Mouse (Mus musculus): ENCODE results near the gene Bcl9. TPM values are rescaled to one million over a fixed set of nuclear protein-coding genes. Genes with fewer than 3 reads are reported as not detected.
A peak's percentile ranks its signal among the peaks of the same experiment; 100 is the strongest.

Gene Bcl9
- polyA plus RNA-seq, 1 experiment from 2014 or later = 19.2 TPM

- Histone ChIP-seq H3K36me3 (ENCODE audit: control insufficient read depth, insufficient read depth, low read length) (peaks cover 8% of the 10 kb centered on the region; the same call in 1 of the 2 replicates), H3K4me1 (replicated peaks; ENCODE audit: control insufficient read depth, insufficient read depth) (no peaks in the 10 kb centered on the region), H3K9ac (ENCODE audit: low read length) (no peak overlapping the region), H3K4me2 (replicated peaks; ENCODE audit: low read depth) (no peak overlapping the region), H3K4me3 (ENCODE audit: low read depth, low read length) (no peak overlapping the region), H3K27me3 (ENCODE audit: control insufficient read depth, insufficient read depth, low read length) (no peaks in the 10 kb centered on the region), H3K9me3 (ENCODE audit: control insufficient read depth, low read length) (no peaks in the 10 kb centered on the region), H3K27ac (replicated peaks) (no peak overlapping the region)
- peak; percentile 42; the same call in 1 of the 2 replicates for ATAC-seq (ENCODE audit: low FRiP score, low TSS enrichment)
- WGBS = 40% methylated on average over 5 of the region's 5 CpGs
- TF ChIP-seq CTCF (IDR thresholded peaks at IDR 0.05; ENCODE audit: low read depth) = peak; percentile 93
- TF ChIP-seq EP300 (optimal IDR thresholded peaks at IDR 0.05) = no peak
- DNase-seq (ENCODE audit: low spot score) = peak; percentile 73
Observed at GRCm38 (mm10) chr3:97201943-97202342, 95.8 kb downstream of the Bcl9 start.

DNA sequence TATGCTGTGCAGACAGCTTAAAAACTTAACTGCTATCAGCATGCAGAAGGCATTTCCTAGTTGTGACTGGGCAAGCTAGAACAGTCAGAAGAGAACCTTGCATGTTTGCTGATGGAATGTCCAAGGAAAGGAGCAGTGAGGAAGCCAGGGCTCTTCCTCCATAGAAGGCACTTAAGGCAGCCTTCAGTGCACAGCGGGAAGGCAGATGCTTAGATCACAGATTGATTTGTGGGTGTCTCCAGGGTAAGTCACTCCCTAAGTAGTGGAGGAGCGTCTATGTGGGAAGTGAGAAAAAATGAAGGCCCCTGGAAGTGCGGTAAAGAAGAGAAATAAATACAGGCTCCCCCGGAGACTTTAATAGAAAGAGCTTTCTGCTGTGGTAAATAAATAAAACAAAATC lies 98.5 kb downstream of the Bcl9 start:
- H3K9ac ChIP-seq (ENCODE audit: low read length) = no peak overlapping the region
- no peak for ATAC-seq (ENCODE audit: low FRiP score, low TSS enrichment)
- DNase-seq (ENCODE audit: low spot score) = no peak
- H3K27ac ChIP-seq (replicated peaks) = no peak overlapping the region
- no peaks in the 10 kb centered on the region for H3K9me3 ChIP-seq (ENCODE audit: control insufficient read depth, low read length)
- no peaks in the 10 kb centered on the region for H3K4me1 ChIP-seq (replicated peaks; ENCODE audit: control insufficient read depth, insufficient read depth)
- no peak overlapping the region for H3K4me2 ChIP-seq (replicated peaks; ENCODE audit: low read depth)
- no peak overlapping the region for H3K4me3 ChIP-seq (ENCODE audit: low read depth, low read length)
- 30% methylated on average over 4 of the region's 4 CpGs for WGBS
- no peaks in the 10 kb centered on the region for H3K27me3 ChIP-seq (ENCODE audit: control insufficient read depth, insufficient read depth, low read length)
- TF ChIP-seq EP300 (optimal IDR thresholded peaks at IDR 0.05) (no peak), CTCF (IDR thresholded peaks at IDR 0.05; ENCODE audit: low read depth) (no peak)
- no peaks in the 10 kb centered on the region for H3K36me3 ChIP-seq (ENCODE audit: control insufficient read depth, insufficient read depth, low read length)

DNA sequence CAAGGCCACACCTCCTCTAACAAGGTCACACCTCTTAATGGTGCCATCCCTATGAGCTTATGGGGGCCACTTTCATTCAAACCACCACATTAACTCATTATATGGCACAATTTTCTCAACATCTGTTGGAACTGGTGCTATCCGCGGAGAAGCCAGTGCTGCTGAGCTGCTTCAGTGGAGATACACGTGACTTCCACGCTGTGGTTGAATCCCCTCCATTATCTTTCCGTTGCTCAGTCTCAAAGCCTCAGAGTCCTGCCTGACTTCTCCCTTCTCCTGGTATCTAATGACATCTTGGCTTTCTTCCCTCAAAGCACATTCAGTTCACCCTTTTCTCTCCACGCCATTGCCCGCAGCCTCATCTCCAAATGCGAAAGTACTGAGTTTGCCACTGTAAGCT lies 101.1 kb downstream of the Bcl9 start:
- Histone ChIP-seq H3K4me3 (ENCODE audit: low read depth, low read length) (no peak overlapping the region), H3K27me3 (ENCODE audit: control insufficient read depth, insufficient read depth, low read length) (no peaks in the 10 kb centered on the region), H3K4me1 (replicated peaks; ENCODE audit: control insufficient read depth, insufficient read depth) (no peaks in the 10 kb centered on the region), H3K36me3 (ENCODE audit: control insufficient read depth, insufficient read depth, low read length) (no peaks in the 10 kb centered on the region), H3K4me2 (replicated peaks; ENCODE audit: low read depth) (no peak overlapping the region), H3K9me3 (ENCODE audit: control insufficient read depth, low read length) (no peaks in the 10 kb centered on the region), H3K27ac (replicated peaks) (no peak overlapping the region), H3K9ac (ENCODE audit: low read length) (no peak overlapping the region)
- ATAC-seq (ENCODE audit: low FRiP score, low TSS enrichment) (no peak), DNase-seq (ENCODE audit: low spot score) (no peak)
- no peak for TF ChIP-seq CTCF (IDR thresholded peaks at IDR 0.05; ENCODE audit: low read depth)
- 90% methylated on average over 8 of the region's 8 CpGs for WGBS

DNA sequence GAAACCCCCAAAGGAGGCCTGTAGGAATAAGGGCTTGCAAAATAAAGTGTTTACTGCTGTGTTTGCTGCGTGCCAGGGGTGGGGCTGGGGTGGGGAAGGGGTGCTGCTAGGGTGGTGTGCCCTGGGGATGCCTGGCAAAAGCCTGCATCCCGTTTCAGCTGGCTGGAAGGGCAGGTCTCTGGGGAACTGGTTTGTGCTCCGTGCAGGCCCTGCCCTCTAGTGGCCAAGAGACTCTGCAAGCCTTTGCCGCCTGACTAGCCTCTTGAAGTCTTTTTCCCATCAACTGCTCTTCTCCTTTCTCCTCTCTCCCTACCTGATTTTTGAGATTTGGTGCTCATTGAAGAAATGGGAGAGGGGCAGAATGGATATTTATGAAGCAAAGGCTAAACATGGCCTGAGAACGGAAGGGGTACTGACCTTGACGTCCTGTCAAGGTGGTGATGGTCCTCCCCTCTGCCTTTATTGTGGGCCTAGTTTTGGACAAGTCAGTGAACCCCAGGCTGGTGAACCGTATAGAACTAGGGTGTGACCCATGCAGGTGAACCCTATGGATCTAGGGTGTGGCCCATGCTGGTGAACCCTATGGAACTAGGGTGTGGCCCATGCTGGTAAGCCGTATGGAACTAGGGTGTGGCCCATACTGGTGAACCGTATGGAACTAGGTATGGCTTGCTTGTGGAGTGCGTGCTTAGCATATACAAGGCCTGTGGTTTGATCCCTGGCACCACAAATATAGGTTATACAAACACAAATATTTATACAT lies 112.4 kb downstream of the Bcl9 start:
- Histone ChIP-seq H3K4me3 (ENCODE audit: low read depth, low read length) (no peak overlapping the region), H3K9ac (ENCODE audit: low read length) (no peak overlapping the region), H3K9me3 (ENCODE audit: control insufficient read depth, low read length) (no peaks in the 10 kb centered on the region), H3K4me1 (replicated peaks; ENCODE audit: control insufficient read depth, insufficient read depth) (no peaks in the 10 kb centered on the region; the same call in 1 of the 2 replicates), H3K4me2 (replicated peaks; ENCODE audit: low read depth) (no peak overlapping the region), H3K27ac (replicated peaks) (no peak overlapping the region), H3K27me3 (ENCODE audit: control insufficient read depth, insufficient read depth, low read length) (no peaks in the 10 kb centered on the region), H3K36me3 (ENCODE audit: control insufficient read depth, insufficient read depth, low read length) (no peaks in the 10 kb centered on the region)
- ATAC-seq (ENCODE audit: low FRiP score, low TSS enrichment) (peak; percentile 52), DNase-seq (ENCODE audit: low spot score) (peak; percentile 79)
- TF ChIP-seq CTCF (IDR thresholded peaks at IDR 0.05; ENCODE audit: low read depth) (peak; percentile 93), EP300 (optimal IDR thresholded peaks at IDR 0.05) (no peak)
- WGBS = 32% methylated on average over 10 of the region's 10 CpGs

- Histone ChIP-seq H3K9me3 (ENCODE audit: control insufficient read depth, low read length) (no peaks in the 10 kb centered on the region), H3K4me1 (replicated peaks; ENCODE audit: control insufficient read depth, insufficient read depth) (no peaks in the 10 kb centered on the region), H3K4me2 (replicated peaks; ENCODE audit: low read depth) (no peak overlapping the region), H3K27me3 (ENCODE audit: control insufficient read depth, insufficient read depth, low read length) (no peaks in the 10 kb centered on the region), H3K9ac (ENCODE audit: low read length) (no peak overlapping the region), H3K36me3 (ENCODE audit: control insufficient read depth, insufficient read depth, low read length) (no peaks in the 10 kb centered on the region), H3K27ac (replicated peaks) (no peak overlapping the region), H3K4me3 (ENCODE audit: low read depth, low read length) (no peak overlapping the region)
- 45% methylated on average over 3 of the region's 3 CpGs for WGBS
- ATAC-seq (ENCODE audit: low FRiP score, low TSS enrichment) (no peak), DNase-seq (ENCODE audit: low spot score) (no peak)
- TF ChIP-seq CTCF (IDR thresholded peaks at IDR 0.05; ENCODE audit: low read depth) (peak; percentile 72), EP300 (optimal IDR thresholded peaks at IDR 0.05) (no peak)
Observed at GRCm38 (mm10) chr3:97183810-97184209, 113.9 kb downstream of the Bcl9 start.

GRCm38 (mm10) chr3:97180527-97180926 lies 117.2 kb downstream of the Bcl9 start:
- Histone ChIP-seq H3K27ac (replicated peaks) (no peak overlapping the region), H3K4me3 (ENCODE audit: low read depth, low read length) (no peak overlapping the region), H3K36me3 (ENCODE audit: control insufficient read depth, insufficient read depth, low read length) (no peaks in the 10 kb centered on the region), H3K4me1 (replicated peaks; ENCODE audit: control insufficient read depth, insufficient read depth) (no peaks in the 10 kb centered on the region), H3K9ac (ENCODE audit: low read length) (no peak overlapping the region), H3K27me3 (ENCODE audit: control insufficient read depth, insufficient read depth, low read length) (no peaks in the 10 kb centered on the region), H3K4me2 (replicated peaks; ENCODE audit: low read depth) (no peak overlapping the region), H3K9me3 (ENCODE audit: control insufficient read depth, low read length) (no peaks in the 10 kb centered on the region)
- TF ChIP-seq EP300 (optimal IDR thresholded peaks at IDR 0.05) (no peak), CTCF (IDR thresholded peaks at IDR 0.05; ENCODE audit: low read depth) (no peak)
- no peak for DNase-seq (ENCODE audit: low spot score)
- no peak for ATAC-seq (ENCODE audit: low FRiP score, low TSS enrichment)
- WGBS = 43% methylated on average over 6 of the region's 6 CpGs
